Mouse (Mus musculus) intestine, embryonic 16.5 days (tissue): Measurements from ENCODE around the gene Pmpcb. TPM values are rescaled to one million over a fixed set of nuclear protein-coding genes. Genes with fewer than 3 reads are reported as not detected.

Experiments used
- ATAC-seq: fragments of 200-750 bp; cut with Nextera tagmentation; 2 replicates; pipeline ENCODE4 v1.8.0; 2017; ENCODE audit warnings: moderate TSS enrichment, moderate library complexity
- H3K27ac ChIP-seq: fragments of 300-500 bp; sonication (generic); 2 replicates; pipeline ENCODE4 v1.5.1; 2014; ENCODE audit warnings: mild to moderate bottlenecking, low read length
- H3K27me3 ChIP-seq: fragments of 300-500 bp; sonication (generic); replicated peaks from 2 replicates; pipeline ENCODE4 v1.6.1; 2014; ENCODE audit warnings: low read length, control low read depth, mixed read lengths; ENCODE audit not compliant: control insufficient read depth, insufficient read depth
- H3K36me3 ChIP-seq: fragments of 300-500 bp; sonication (generic); 2 replicates; pipeline ENCODE4 v1.6.1; 2014; ENCODE audit warnings: low read length, control low read depth; ENCODE audit not compliant: control insufficient read depth, insufficient read depth
- H3K4me1 ChIP-seq: fragments of 300-500 bp; sonication (generic); 2 replicates; pipeline ENCODE4 v1.6.1; 2014; ENCODE audit warnings: low read length, control low read depth, mixed read lengths; ENCODE audit not compliant: control insufficient read depth, insufficient read depth
- H3K4me2 ChIP-seq: fragments of 300-500 bp; sonication (generic); 2 replicates; pipeline ENCODE4 v1.6.1; 2014; ENCODE audit warnings: low read depth, low read length, control low read depth
- H3K4me3 ChIP-seq: fragments of 300-500 bp; sonication (generic); 2 replicates; pipeline ENCODE4 v1.5.1; 2014; ENCODE audit warnings: mild to moderate bottlenecking, low read length
- H3K9ac ChIP-seq: fragments of 300-500 bp; sonication (generic); 2 replicates; pipeline ENCODE4 v1.6.1; 2014; ENCODE audit warnings: low read depth, low read length
- H3K9me3 ChIP-seq: fragments of 300-500 bp; sonication (generic); 2 replicates; pipeline ENCODE4 v1.6.1; 2016; ENCODE audit warnings: low read length, control low read depth; ENCODE audit not compliant: control insufficient read depth
- WGBS: fragments of 180-500 bp; shearing (Covaris S2); extraction: QIAGEN DNeasy Blood & Tissue Kit; methylation state at CpG from one replicate; pipeline ENCODE4 v1.1.7; 2014; 5-methylcytosine and 5-hydroxymethylcytosine counted together
- polyA plus RNA-seq: library from polyadenylated mRNA; unstranded; fragments of >200 nt; fragmentation: Nextera tagmentation; extraction: Ambion mirVana; gene quantifications from 2 replicates; pipeline ENCODE4 v1.2.1, GENCODE M21; 2015

Pmpcb gene
- polyA plus RNA-seq, 1 experiment from 2014 or later = 82.3 TPM

DNA sequence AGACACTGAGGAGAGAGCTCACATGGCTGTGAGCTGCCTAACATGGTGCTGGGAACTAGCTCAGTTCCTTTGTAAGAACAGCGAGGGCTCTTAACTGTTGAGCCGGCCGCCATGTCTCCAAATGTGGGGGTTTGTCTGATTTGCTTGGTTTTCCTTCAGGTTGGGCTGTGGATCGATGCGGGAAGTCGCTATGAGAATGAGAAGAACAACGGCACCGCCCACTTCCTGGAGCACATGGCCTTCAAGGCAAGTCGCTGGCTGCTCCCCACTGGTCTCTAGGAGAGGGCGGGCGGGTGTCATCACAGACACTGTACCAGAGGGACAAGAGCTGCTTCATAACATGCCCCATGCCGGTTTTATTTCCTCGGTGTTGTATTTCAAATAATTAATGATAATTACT is 2.9 kb downstream of the Pmpcb start:
- peaks cover 21% of the 10 kb centered on the region; the same call in 1 of the 2 replicates for H3K36me3 ChIP-seq

DNA sequence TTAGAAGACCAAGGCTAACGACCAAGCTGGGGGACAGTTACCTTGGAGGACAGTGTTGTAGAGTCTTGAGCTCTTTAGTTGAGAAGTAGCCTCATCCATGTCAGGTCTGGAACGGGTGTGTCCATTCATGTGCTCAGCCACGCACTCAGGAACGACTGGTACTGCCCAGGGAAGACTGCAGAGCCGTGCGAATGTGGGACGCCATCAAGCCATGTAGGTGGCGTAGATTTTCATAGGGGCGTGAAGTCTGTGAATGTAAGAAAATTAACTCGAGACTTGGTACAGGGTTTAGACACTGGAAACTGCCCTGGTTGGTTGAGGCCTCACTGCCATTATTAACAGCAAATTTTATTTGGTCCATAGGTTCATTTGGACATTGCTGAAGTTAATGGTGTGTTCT is 6.7 kb downstream of the Pmpcb start:
- H3K4me3 ChIP-seq = no peak overlapping the region
- no peaks in the 10 kb centered on the region for H3K4me1 ChIP-seq
- H3K9me3 ChIP-seq = no peaks in the 10 kb centered on the region
- peaks cover 29% of the 10 kb centered on the region for H3K36me3 ChIP-seq
- no peak for ATAC-seq
- H3K9ac ChIP-seq = no peak overlapping the region
- H3K27ac ChIP-seq = no peak overlapping the region
- H3K4me2 ChIP-seq = no peak overlapping the region
- H3K27me3 ChIP-seq = no peaks in the 10 kb centered on the region
- 94% methylated on average over 10 of the region's 10 CpGs for WGBS

More for the DNA sequence above, 2.9 kb downstream of the Pmpcb start:
- no peak overlapping the region for H3K9ac ChIP-seq
- peaks cover 9% of the 10 kb centered on the region for H3K4me1 ChIP-seq
- H3K4me2 ChIP-seq = no peak overlapping the region
- WGBS = 89% methylated on average over 13 of the region's 13 CpGs
- H3K9me3 ChIP-seq = no peaks in the 10 kb centered on the region
- no peak overlapping the region for H3K4me3 ChIP-seq
- no peak overlapping the region for H3K27ac ChIP-seq
- ATAC-seq = no peak
- no peaks in the 10 kb centered on the region for H3K27me3 ChIP-seq

DNA sequence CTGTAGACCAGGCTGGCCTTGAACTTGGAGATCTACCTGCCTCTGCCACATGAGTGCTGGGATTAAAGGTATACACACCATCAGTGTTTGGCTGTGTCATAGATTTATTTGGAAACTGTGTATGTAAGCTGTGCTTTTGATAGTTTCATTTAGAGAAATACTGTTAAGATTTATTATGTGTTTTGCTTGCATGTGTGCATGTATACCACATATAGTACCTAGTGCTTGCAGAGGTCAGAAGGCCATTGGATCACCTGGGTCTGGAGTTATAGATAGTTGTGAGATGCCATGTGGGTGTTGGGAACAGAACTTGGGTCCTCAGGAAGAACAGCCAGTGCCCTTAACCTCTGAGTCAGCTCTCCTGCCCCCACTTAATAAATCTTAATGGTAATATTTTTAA is 7.7 kb downstream of the Pmpcb start:
- H3K27me3 ChIP-seq = no peaks in the 10 kb centered on the region
- H3K4me3 ChIP-seq = no peak overlapping the region
- no peaks in the 10 kb centered on the region for H3K4me1 ChIP-seq
- no peak overlapping the region for H3K27ac ChIP-seq
- H3K9ac ChIP-seq = no peak overlapping the region
- no peak overlapping the region for H3K4me2 ChIP-seq
- H3K9me3 ChIP-seq = no peaks in the 10 kb centered on the region
- peaks cover 33% of the 10 kb centered on the region for H3K36me3 ChIP-seq
- ATAC-seq = no peak

DNA sequence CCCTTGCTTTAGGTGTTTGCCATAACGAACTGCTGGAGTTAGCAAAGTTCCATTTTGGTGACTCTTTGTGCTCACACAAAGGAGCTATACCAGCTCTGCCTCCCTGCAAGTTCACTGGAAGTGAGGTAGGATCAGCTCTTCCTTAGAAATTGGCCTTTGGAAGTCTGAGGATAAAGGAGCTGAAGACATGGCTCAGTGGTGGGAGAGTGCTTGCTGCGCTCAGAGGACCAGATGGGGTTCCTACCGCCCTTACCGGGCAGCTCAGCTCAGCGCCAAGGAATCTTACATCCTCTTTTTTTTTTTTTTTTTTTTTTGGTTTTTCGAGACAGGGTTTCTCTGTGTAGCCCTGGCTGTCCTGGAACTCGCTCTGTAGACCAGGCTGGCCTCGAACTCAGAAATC is 9.0 kb downstream of the Pmpcb start:
- no peak overlapping the region for H3K27ac ChIP-seq
- H3K4me2 ChIP-seq = no peak overlapping the region
- ATAC-seq = no peak
- no peaks in the 10 kb centered on the region for H3K4me1 ChIP-seq
- WGBS = 93% methylated on average over 7 of the region's 8 CpGs
- H3K9ac ChIP-seq = no peak overlapping the region
- no peaks in the 10 kb centered on the region for H3K9me3 ChIP-seq
- H3K36me3 ChIP-seq = peaks cover 30% of the 10 kb centered on the region
- H3K27me3 ChIP-seq = no peaks in the 10 kb centered on the region
- no peak overlapping the region for H3K4me3 ChIP-seq

DNA sequence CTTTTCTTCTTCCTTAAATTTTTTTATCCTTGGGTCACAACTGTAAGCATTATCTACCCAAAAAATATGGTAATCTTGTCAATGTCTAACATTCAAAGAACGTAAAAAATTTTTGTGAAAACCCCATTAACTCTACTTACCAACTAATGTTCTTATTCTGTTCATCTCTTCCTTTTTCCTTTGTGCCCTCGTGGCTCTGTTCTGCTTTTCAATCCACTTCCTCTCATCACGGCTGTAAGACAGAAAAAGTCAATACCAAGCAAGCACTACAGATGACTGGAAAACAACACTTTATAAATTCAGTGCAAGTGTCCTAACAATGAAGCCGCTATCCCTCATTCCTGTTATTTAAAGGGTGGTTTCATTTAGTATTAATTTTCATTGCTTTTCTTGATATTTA is 31.6 kb downstream of the Pmpcb start:
- no peaks in the 10 kb centered on the region for H3K4me1 ChIP-seq
- H3K27ac ChIP-seq = no peak overlapping the region
- H3K27me3 ChIP-seq = no peaks in the 10 kb centered on the region
- WGBS = 85% methylated on average over 4 of the region's 4 CpGs
- no peaks in the 10 kb centered on the region for H3K9me3 ChIP-seq
- ATAC-seq = no peak
- H3K36me3 ChIP-seq = peaks cover 9% of the 10 kb centered on the region
- no peak overlapping the region for H3K4me2 ChIP-seq
- H3K9ac ChIP-seq = no peak overlapping the region
- no peak overlapping the region for H3K4me3 ChIP-seq

DNA sequence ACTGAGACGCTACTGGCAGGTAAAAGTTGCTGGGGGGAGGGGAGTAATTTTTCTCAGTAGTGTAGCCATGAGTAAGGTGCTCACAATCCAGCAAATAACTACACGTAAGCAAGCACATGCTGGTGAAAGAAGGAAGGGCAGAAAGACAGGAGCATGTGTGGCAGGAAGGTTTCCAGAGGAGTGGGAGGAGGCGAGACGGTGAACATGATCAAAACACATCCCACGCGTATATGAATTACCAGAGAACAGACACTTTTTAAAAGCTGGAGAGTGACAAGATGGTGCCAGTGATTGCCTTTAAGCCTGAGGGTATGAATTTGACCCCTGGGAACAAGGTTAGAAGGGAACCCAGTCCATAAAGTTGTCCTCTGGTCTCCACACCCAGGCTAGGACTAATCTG is 32.9 kb downstream of the Pmpcb start:
- Histone ChIP-seq H3K9me3 (no peaks in the 10 kb centered on the region), H3K36me3 (peaks cover 12% of the 10 kb centered on the region; the same call in 1 of the 2 replicates), H3K4me1 (no peaks in the 10 kb centered on the region), H3K4me3 (no peak overlapping the region), H3K4me2 (no peak overlapping the region), H3K27ac (no peak overlapping the region), H3K27me3 (no peaks in the 10 kb centered on the region), H3K9ac (no peak overlapping the region)
- 92% methylated on average over 6 of the region's 6 CpGs for WGBS
- no peak for ATAC-seq

DNA sequence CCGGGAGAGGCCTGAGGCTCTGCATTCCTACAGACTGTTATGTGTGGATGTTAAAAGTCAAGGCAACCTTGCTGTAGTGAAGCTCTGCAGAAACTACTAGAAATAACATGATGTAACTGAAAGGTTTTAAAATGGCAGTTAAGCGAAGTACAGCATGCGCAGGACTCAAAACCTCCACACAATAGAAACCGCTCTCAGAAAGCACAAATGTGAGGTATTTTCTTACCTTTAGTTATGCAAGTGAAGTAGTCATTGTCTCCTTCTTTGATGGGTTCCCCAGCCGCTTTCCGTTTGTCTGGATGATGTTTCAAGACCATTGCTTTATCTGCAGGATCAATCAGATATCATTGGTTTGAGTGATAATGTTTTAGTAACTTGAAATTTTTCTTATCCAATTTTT is 39.5 kb downstream of the Pmpcb start:
- no peak for ATAC-seq
- Histone ChIP-seq H3K4me1 (no peaks in the 10 kb centered on the region), H3K4me3 (no peak overlapping the region), H3K9ac (no peak overlapping the region), H3K4me2 (no peak overlapping the region), H3K27me3 (no peaks in the 10 kb centered on the region), H3K9me3 (no peaks in the 10 kb centered on the region), H3K36me3 (peaks cover 14% of the 10 kb centered on the region), H3K27ac (no peak overlapping the region)
- 91% methylated on average over 6 of the region's 6 CpGs for WGBS

DNA sequence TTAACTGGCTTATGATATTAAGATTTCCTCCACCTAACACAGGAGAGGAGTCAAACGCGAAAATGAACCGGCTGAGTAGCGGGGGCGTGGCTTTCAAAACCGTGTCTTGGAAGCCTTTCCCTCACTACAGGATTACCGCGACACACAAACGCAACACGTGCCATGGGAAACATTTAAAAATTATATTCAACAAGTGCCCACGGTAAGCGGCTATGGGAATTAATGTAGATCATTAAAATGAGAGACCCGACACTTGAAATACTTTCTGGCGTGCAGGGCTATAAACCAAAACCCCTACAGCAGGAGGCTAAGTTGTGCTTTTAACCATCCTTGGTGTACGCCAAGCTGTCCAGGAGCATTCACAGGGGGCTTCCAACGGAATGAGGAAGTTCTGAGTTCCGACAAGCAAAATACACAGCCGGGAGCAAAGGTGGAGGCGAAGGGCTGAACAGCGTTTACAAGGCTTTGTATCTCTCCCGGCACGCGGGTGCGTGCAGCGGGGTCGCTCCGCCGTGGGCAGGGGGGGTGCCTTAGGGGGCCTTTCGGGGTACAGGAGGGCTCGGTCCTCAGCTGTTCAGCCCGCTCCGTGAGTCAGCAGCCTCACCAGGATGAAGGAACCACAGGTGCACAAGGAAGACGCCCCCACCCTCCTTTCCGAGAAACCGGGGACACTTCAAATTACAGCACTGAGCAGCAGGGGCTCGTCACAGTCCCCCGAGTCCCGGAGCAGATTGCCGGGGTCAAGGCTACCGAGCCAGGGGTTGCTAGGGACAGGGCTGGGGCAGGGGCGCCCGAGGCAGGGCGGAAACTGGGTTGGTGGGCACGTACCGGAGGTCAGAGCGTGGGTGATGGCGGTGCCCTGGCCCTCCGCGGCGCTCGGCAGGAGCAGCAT is 47.5 kb downstream of the Pmpcb start:
- H3K27me3 ChIP-seq = no peaks in the 10 kb centered on the region
- peak overlapping the region; percentile 96 for H3K4me3 ChIP-seq
- peak overlapping the region; percentile 69 for H3K4me2 ChIP-seq
- peak overlapping the region; percentile 89 for H3K9ac ChIP-seq
- under 1% methylated on average over 51 of the region's 51 CpGs for WGBS
- no peaks in the 10 kb centered on the region for H3K9me3 ChIP-seq
- peaks cover 3% of the 10 kb centered on the region; the same call in 1 of the 2 replicates for H3K36me3 ChIP-seq
- peak overlapping the region; percentile 66 for H3K27ac ChIP-seq
- peak; percentile 43 for ATAC-seq
- H3K4me1 ChIP-seq = no peaks in the 10 kb centered on the region; the same call in 1 of the 2 replicates

DNA sequence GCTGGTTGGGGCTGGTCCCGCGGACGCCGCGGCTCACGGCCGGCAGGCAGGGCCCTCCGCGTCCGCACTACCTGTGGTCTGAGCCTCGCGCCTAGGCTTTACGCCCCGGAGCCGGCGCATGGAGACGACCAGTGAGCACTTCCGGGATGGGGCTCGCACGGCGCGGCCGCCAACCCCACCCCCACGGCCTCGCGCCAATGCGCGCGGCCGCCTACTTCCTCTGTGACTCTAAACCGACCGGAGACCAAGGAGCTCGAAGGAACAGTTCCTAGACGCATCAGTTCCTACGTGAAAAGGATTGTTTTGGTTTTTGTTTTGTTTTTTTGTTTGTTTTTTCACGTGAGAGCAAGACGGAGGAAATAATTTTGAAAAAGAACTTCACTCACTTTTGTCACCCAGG is 48.1 kb downstream of the Pmpcb start, which contains the start of the genes Dnajc2 and Psmc2:
TSS of gene Dnajc2 (minus strand) at position 199 of the 400 bp plus-strand sequence.
TSS of gene Psmc2 (plus strand) at position 231 of the 400 bp plus-strand sequence.
- WGBS = under 1% methylated on average over 37 of the region's 37 CpGs
- ATAC-seq = peak; percentile 93
- H3K27me3 ChIP-seq = no peaks in the 10 kb centered on the region

More for the DNA sequence above, 48.1 kb downstream of the Pmpcb start, which contains the start of the genes Dnajc2 and Psmc2:
- Histone ChIP-seq H3K9ac (peak within 1 kb of the TSS; percentile 89), H3K4me2 (peak within 1 kb of the TSS; percentile 69), H3K9me3 (no peaks in the 10 kb centered on the region), H3K27ac (peak within 1 kb of the TSS; percentile 66), H3K36me3 (peaks cover 3% of the 10 kb centered on the region; the same call in 1 of the 2 replicates), H3K4me1 (no peaks in the 10 kb centered on the region; the same call in 1 of the 2 replicates), H3K4me3 (peak within 1 kb of the TSS; percentile 96)
